Mouse (Mus musculus) 416B (cell line): ENCODE data around the gene Vmn1r84.

Experiments used
- DNase-seq: peaks from one replicate; pipeline ENCODE4 v3.0.0; 2011; ENCODE audit warnings: low read depth

Vmn1r84 gene

DNA sequence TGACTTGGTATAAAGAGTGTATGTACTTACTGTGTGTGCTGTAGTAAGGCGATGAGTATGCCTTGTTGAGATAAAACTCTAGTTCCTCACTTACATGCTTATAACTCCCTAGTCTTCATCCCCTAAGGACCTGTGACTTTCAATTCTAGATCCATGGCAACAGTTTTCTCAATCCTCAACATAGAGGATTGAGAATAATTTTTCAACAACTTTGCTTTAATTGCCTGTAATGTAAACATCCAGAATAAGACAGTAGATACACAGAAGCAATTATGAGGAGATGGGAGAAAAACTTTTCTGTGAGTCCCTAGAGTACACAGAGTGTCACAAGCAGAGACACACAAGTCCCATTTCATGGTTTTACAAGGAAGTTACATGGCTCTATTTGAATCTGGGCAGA lies at the start of gene Vmn1r84:
Vmn1r84 (minus strand) TSS at position 101 of the 400 bp plus-strand sequence.
- no peak for DNase-seq

GRCm38 (mm10) chr7:12329381-12329780 lies 39.7 kb downstream of the Vmn1r84 start, which contains the start of gene Vmn1r83:
Gene Vmn1r83 (minus strand): TSS chr7:12329481.
- no peak for DNase-seq
